Mouse (Mus musculus) forebrain, embryonic 16.5 days (tissue): ENCODE data around the gene Kcnmb4. TPM values are rescaled to one million over a fixed set of nuclear protein-coding genes. Genes with fewer than 3 reads are reported as not detected.
A peak's percentile ranks its signal among the peaks of the same experiment; 100 is the strongest.

Experiments used
- ATAC-seq: fragments of 200-750 bp; cut with Nextera tagmentation; 2 replicates; pipeline ENCODE4 v1.8.0; 2017; ENCODE audit warnings: mild to moderate bottlenecking, moderate library complexity
- H3K27ac ChIP-seq: fragments of 300-500 bp; sonication (generic); 2 replicates; pipeline ENCODE4 v1.5.1; 2014; ENCODE audit warnings: low read length, control low read depth
- H3K27me3 ChIP-seq: fragments of 300-500 bp; sonication (generic); replicated peaks from 2 replicates; pipeline ENCODE4 v1.6.1; 2014; ENCODE audit warnings: low read length; ENCODE audit not compliant: control insufficient read depth, insufficient read depth
- H3K36me3 ChIP-seq: fragments of 300-500 bp; sonication (generic); 2 replicates; pipeline ENCODE4 v1.6.1; 2014; ENCODE audit not compliant: control insufficient read depth, insufficient read depth
- H3K4me1 ChIP-seq: fragments of 300-500 bp; sonication (generic); replicated peaks from 2 replicates; pipeline ENCODE4 v1.6.1; 2014; ENCODE audit warnings: low read length; ENCODE audit not compliant: control insufficient read depth, insufficient read depth
- H3K4me2 ChIP-seq: fragments of 300-500 bp; sonication (generic); 2 replicates; pipeline ENCODE4 v1.6.1; 2014; ENCODE audit warnings: mild to moderate bottlenecking, low read length, control low read depth
- H3K4me3 ChIP-seq: fragments of 300-500 bp; sonication (generic); replicated peaks from 2 replicates; pipeline ENCODE4 v1.5.1; 2014; ENCODE audit warnings: mild to moderate bottlenecking, low read length, control low read depth
- H3K9ac ChIP-seq: fragments of 300-500 bp; sonication (generic); replicated peaks from 2 replicates; pipeline ENCODE4 v1.6.1; 2014; ENCODE audit warnings: low read depth, low read length, control low read depth
- H3K9me3 ChIP-seq: fragments of 300-500 bp; sonication (generic); 2 replicates; pipeline ENCODE4 v1.6.1; 2016; ENCODE audit warnings: low read length; ENCODE audit not compliant: control insufficient read depth
- WGBS: fragments of 180-500 bp; shearing (Covaris S2); extraction: QIAGEN DNeasy Blood & Tissue Kit; methylation state at CpG from one replicate; pipeline ENCODE4 v1.1.7; 2014; 5-methylcytosine and 5-hydroxymethylcytosine counted together
- polyA plus RNA-seq: library from polyadenylated mRNA; unstranded; fragments of >200 nt; fragmentation: Nextera tagmentation; extraction: Ambion mirVana; gene quantifications from 2 replicates; pipeline ENCODE4 v1.2.1, GENCODE M21; 2015

Gene Kcnmb4
- polyA plus RNA-seq, 1 experiment from 2014 or later, result 23.1 TPM

GRCm38 (mm10) chr10:116486895-116487747 lies 13.4 kb upstream of the Kcnmb4 start:
- no peak for ATAC-seq
- no peak overlapping the region for H3K4me3 ChIP-seq
- 81% methylated on average over 10 of the region's 10 CpGs for WGBS
- H3K4me1 ChIP-seq, result peaks cover 2% of the 10 kb centered on the region; the same call in 1 of the 2 replicates
- H3K9me3 ChIP-seq, result no peaks in the 10 kb centered on the region
- H3K9ac ChIP-seq, result no peak overlapping the region
- H3K36me3 ChIP-seq, result peaks cover 16% of the 10 kb centered on the region; the same call in 1 of the 2 replicates
- H3K4me2 ChIP-seq, result no peak overlapping the region
- no peaks in the 10 kb centered on the region for H3K27me3 ChIP-seq
- no peak overlapping the region for H3K27ac ChIP-seq

GRCm38 (mm10) chr10:116481917-116482316 lies 8.2 kb upstream of the Kcnmb4 start:
- Histone ChIP-seq H3K36me3 (peaks cover 11% of the 10 kb centered on the region; the same call in 1 of the 2 replicates), H3K4me3 (no peak overlapping the region), H3K4me2 (no peak overlapping the region), H3K27ac (no peak overlapping the region), H3K4me1 (no peaks in the 10 kb centered on the region), H3K27me3 (no peaks in the 10 kb centered on the region), H3K9me3 (no peaks in the 10 kb centered on the region), H3K9ac (no peak overlapping the region)
- no peak for ATAC-seq
- WGBS, result 93% methylated on average over 12 of the region's 12 CpGs

- Histone ChIP-seq H3K36me3 (peaks cover 8% of the 10 kb centered on the region; the same call in 1 of the 2 replicates), H3K4me2 (no peak overlapping the region), H3K9ac (no peak overlapping the region), H3K27me3 (no peaks in the 10 kb centered on the region), H3K4me3 (no peak overlapping the region), H3K4me1 (no peaks in the 10 kb centered on the region), H3K27ac (no peak overlapping the region), H3K9me3 (no peaks in the 10 kb centered on the region)
- ATAC-seq, result no peak
- WGBS, result 91% methylated on average over 5 of the region's 5 CpGs
These were observed 7.3 kb upstream of the Kcnmb4 start for GRCm38 (mm10) chr10:116480988-116481387.

GRCm38 (mm10) chr10:116476559-116476958 lies 2.9 kb upstream of the Kcnmb4 start:
- Histone ChIP-seq H3K27ac (no peak overlapping the region), H3K9me3 (no peaks in the 10 kb centered on the region), H3K27me3 (no peaks in the 10 kb centered on the region), H3K4me1 (peaks cover 27% of the 10 kb centered on the region), H3K9ac (no peak overlapping the region), H3K36me3 (no peaks in the 10 kb centered on the region), H3K4me2 (no peak overlapping the region), H3K4me3 (no peak overlapping the region)
- 95% methylated on average over 3 of the region's 3 CpGs for WGBS
- ATAC-seq, result no peak

GRCm38 (mm10) chr10:116475725-116476124 lies 2.0 kb upstream of the Kcnmb4 start:
- no peak overlapping the region for H3K4me2 ChIP-seq
- H3K4me3 ChIP-seq, result no peak overlapping the region
- H3K4me1 ChIP-seq, result peaks cover 28% of the 10 kb centered on the region
- 85% methylated on average over 6 of the region's 6 CpGs for WGBS
- H3K9me3 ChIP-seq, result no peaks in the 10 kb centered on the region
- H3K27me3 ChIP-seq, result no peaks in the 10 kb centered on the region
- no peak overlapping the region for H3K27ac ChIP-seq
- no peaks in the 10 kb centered on the region for H3K36me3 ChIP-seq
- no peak for ATAC-seq
- H3K9ac ChIP-seq, result no peak overlapping the region

- Histone ChIP-seq H3K36me3 (no peaks in the 10 kb centered on the region), H3K27ac (peak overlapping the region; percentile 92), H3K9me3 (no peaks in the 10 kb centered on the region), H3K9ac (peak overlapping the region; percentile 87), H3K4me3 (peak overlapping the region; percentile 87), H3K4me2 (peak overlapping the region; percentile 64), H3K4me1 (peaks cover 36% of the 10 kb centered on the region), H3K27me3 (no peaks in the 10 kb centered on the region)
- under 1% methylated on average over 60 of the region's 78 CpGs for WGBS
- peak; percentile 75 for ATAC-seq
These were observed 463 bp downstream of the Kcnmb4 start for GRCm38 (mm10) chr10:116473071-116473758.

- no peaks in the 10 kb centered on the region for H3K27me3 ChIP-seq
- H3K9ac ChIP-seq, result peak overlapping the region; percentile 87
- peak overlapping the region; percentile 87 for H3K4me3 ChIP-seq
- H3K4me2 ChIP-seq, result peak overlapping the region; percentile 64
- H3K27ac ChIP-seq, result no peak overlapping the region; the same call in none of the 2 replicates
- H3K9me3 ChIP-seq, result no peaks in the 10 kb centered on the region
- 13% methylated on average over 5 of the region's 5 CpGs for WGBS
- ATAC-seq, result no peak; the same call in 1 of the 2 replicates
- H3K4me1 ChIP-seq, result peaks cover 36% of the 10 kb centered on the region
- no peaks in the 10 kb centered on the region for H3K36me3 ChIP-seq
These were observed 1.1 kb downstream of the Kcnmb4 start for GRCm38 (mm10) chr10:116472579-116472978.

GRCm38 (mm10) chr10:116470306-116470925 lies 3.3 kb downstream of the Kcnmb4 start:
- H3K9me3 ChIP-seq, result no peaks in the 10 kb centered on the region
- ATAC-seq, result no peak
- 83% methylated on average over 11 of the region's 11 CpGs for WGBS
- H3K36me3 ChIP-seq, result no peaks in the 10 kb centered on the region
- no peaks in the 10 kb centered on the region for H3K27me3 ChIP-seq
- no peak overlapping the region for H3K9ac ChIP-seq
- H3K4me2 ChIP-seq, result no peak overlapping the region
- no peak overlapping the region for H3K4me3 ChIP-seq
- H3K4me1 ChIP-seq, result peaks cover 32% of the 10 kb centered on the region
- H3K27ac ChIP-seq, result no peak overlapping the region

- no peak overlapping the region for H3K4me2 ChIP-seq
- peaks cover 21% of the 10 kb centered on the region for H3K4me1 ChIP-seq
- H3K9ac ChIP-seq, result no peak overlapping the region
- WGBS, result 82% methylated on average over 5 of the region's 5 CpGs
- no peaks in the 10 kb centered on the region for H3K36me3 ChIP-seq
- no peak overlapping the region for H3K4me3 ChIP-seq
- H3K27me3 ChIP-seq, result no peaks in the 10 kb centered on the region
- no peak overlapping the region for H3K27ac ChIP-seq
- H3K9me3 ChIP-seq, result no peaks in the 10 kb centered on the region
- ATAC-seq, result no peak
These were observed 5.6 kb downstream of the Kcnmb4 start for GRCm38 (mm10) chr10:116468094-116468493.
